Mouse (Mus musculus) liver, embryonic 14.5 days (tissue): ENCODE measurements around the gene Ccdc43.

Source experiments
- CTCF ChIP-seq: IDR thresholded peaks from 2 replicates; pipeline ENCODE4 v1.5.1; 2016; ENCODE audit warnings: antibody characterized with exemption, low read depth, control low read depth
- EP300 ChIP-seq: IDR thresholded peaks from 2 replicates; pipeline ENCODE4 v1.6.1; 2016; ENCODE audit warnings: antibody characterized with exemption, low read depth

- TF ChIP-seq CTCF (peak; percentile 83), EP300 (no peak)
Observed at GRCm38 (mm10) chr11:102651381-102651780, 46.2 kb downstream of the Ccdc43 start.
